In the genomic region with DNA sequence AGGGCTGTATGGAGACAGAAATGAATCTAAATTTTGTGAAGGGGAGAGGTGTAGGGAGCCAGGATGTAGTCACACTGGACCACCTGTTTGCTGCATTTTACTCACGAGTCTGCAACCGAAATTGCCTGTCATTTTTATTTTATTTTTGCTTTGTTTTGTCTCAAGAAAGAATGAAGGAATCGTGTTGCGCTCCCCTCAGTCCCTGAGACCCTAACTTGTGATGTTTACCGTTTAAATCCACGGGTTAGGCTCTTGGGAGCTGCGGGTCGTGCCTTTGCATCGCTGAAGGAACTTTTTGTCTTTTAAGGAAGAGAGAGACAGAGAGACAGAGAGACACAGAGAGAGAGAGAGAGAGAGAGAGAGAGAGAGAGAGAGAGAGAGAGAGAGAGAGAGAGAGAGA, we compare ENCODE assay signal across 8 mouse cellular contexts.
DNase-seq lines count a peak whose midpoint lies in the region; ATAC-seq and TF ChIP-seq lines count a peak whose summit lies in the region.

No protein-coding gene starts in this region.

- no peak for TF ChIP-seq CTCF in kidney, postnatal 0 days (IDR thresholded peaks at IDR 0.05; ENCODE audit: low read depth)
- TF ChIP-seq CTCF in midbrain, postnatal 0 days (IDR thresholded peaks at IDR 0.05): no peak

- no peaks in the 10 kb centered on the region for H3K27me3 ChIP-seq in kidney, postnatal 0 days (ENCODE audit: insufficient read depth, low read length)
- H3K27me3 ChIP-seq in embryonic facial prominence, embryonic 15.5 days: no peaks in the 10 kb centered on the region
- no peaks in the 10 kb centered on the region for H3K27me3 ChIP-seq in hindbrain, embryonic 15.5 days
- no peaks in the 10 kb centered on the region for H3K27me3 ChIP-seq in midbrain, postnatal 0 days (ENCODE audit: insufficient read depth, low read length)

- peak overlapping the region; percentile 84; the same call in 1 of the 2 replicates for H3K27ac ChIP-seq in kidney, postnatal 0 days
- peak overlapping the region; percentile 98 for H3K27ac ChIP-seq in embryonic facial prominence, embryonic 15.5 days (replicated peaks)
- H3K27ac ChIP-seq in hindbrain, embryonic 15.5 days (replicated peaks): peak overlapping the region; percentile 98
- peak overlapping the region; percentile 98 for H3K27ac ChIP-seq in midbrain, postnatal 0 days (ENCODE audit: low read depth, low read length)

- H3K4me1 ChIP-seq in kidney, postnatal 0 days (replicated peaks; ENCODE audit: insufficient read depth, low read length): peaks cover 3% of the 10 kb centered on the region; the same call in 1 of the 2 replicates
- H3K4me1 ChIP-seq in embryonic facial prominence, embryonic 15.5 days: peaks cover 31% of the 10 kb centered on the region
- H3K4me1 ChIP-seq in hindbrain, embryonic 15.5 days (replicated peaks): peaks cover 21% of the 10 kb centered on the region
- peaks cover 10% of the 10 kb centered on the region; the same call in 1 of the 2 replicates for H3K4me1 ChIP-seq in midbrain, postnatal 0 days (ENCODE audit: insufficient read depth, low read length)

- H3K9me3 ChIP-seq in kidney, postnatal 0 days (replicated peaks; ENCODE audit: low read length): no peaks in the 10 kb centered on the region
- no peaks in the 10 kb centered on the region for H3K9me3 ChIP-seq in embryonic facial prominence, embryonic 15.5 days (replicated peaks)
- no peaks in the 10 kb centered on the region for H3K9me3 ChIP-seq in hindbrain, embryonic 15.5 days
- H3K9me3 ChIP-seq in midbrain, postnatal 0 days (ENCODE audit: low read length): no peaks in the 10 kb centered on the region

- H3K4me2 ChIP-seq in kidney, postnatal 0 days (ENCODE audit: low read length): peak overlapping the region; percentile 73
- H3K4me2 ChIP-seq in embryonic facial prominence, embryonic 15.5 days (replicated peaks): peak overlapping the region; percentile 53
- H3K4me2 ChIP-seq in hindbrain, embryonic 15.5 days: peak overlapping the region; percentile 86
- peak overlapping the region; percentile 68 for H3K4me2 ChIP-seq in midbrain, postnatal 0 days (ENCODE audit: low read depth, low read length, poor library complexity, severe bottlenecking)

- peak overlapping the region; percentile 55 for H3K4me3 ChIP-seq in kidney, postnatal 0 days (replicated peaks; ENCODE audit: low read depth, low read length)
- H3K4me3 ChIP-seq in embryonic facial prominence, embryonic 15.5 days (replicated peaks): peak overlapping the region; percentile 56
- peak overlapping the region; percentile 77 for H3K4me3 ChIP-seq in hindbrain, embryonic 15.5 days
- H3K4me3 ChIP-seq in midbrain, postnatal 0 days (ENCODE audit: low read depth, low read length): peak overlapping the region; percentile 66

- whole genome bisulfite sequencing in kidney, postnatal 0 days: 13% methylated on average over 9 of the region's 9 CpGs
- 4% methylated on average over 9 of the region's 9 CpGs for WGBS in embryonic facial prominence, embryonic 15.5 days
- 5% methylated on average over 9 of the region's 9 CpGs for WGBS in hindbrain, embryonic 15.5 days
- 2% methylated on average over 9 of the region's 9 CpGs for WGBS in midbrain, postnatal 0 days

- H3K9ac ChIP-seq in kidney, postnatal 0 days (ENCODE audit: low read depth, low read length): peak overlapping the region; percentile 71
- peak overlapping the region; percentile 83 for H3K9ac ChIP-seq in embryonic facial prominence, embryonic 15.5 days
- peak overlapping the region; percentile 91 for H3K9ac ChIP-seq in hindbrain, embryonic 15.5 days
- H3K9ac ChIP-seq in midbrain, postnatal 0 days (replicated peaks; ENCODE audit: low read length, poor library complexity, severe bottlenecking): peak overlapping the region; percentile 99

- no peak for ATAC-seq in kidney, postnatal 0 days (replicated peaks; ENCODE audit: low FRiP score, low read depth)
- ATAC-seq in embryonic facial prominence, embryonic 15.5 days (ENCODE audit: insufficient number of reproducible peaks, low FRiP score, low TSS enrichment, low read depth): no peak
- ATAC-seq in hindbrain, embryonic 15.5 days (ENCODE audit: low FRiP score, low read depth): no peak
- ATAC-seq in midbrain, postnatal 0 days (ENCODE audit: low FRiP score): no peak
- no peak for ATAC-seq in megakaryocyte-erythroid progenitor cell, adult 5-6 weeks (replicated peaks; ENCODE audit: low FRiP score, low TSS enrichment, poor library complexity, severe bottlenecking)

- no peaks in the 10 kb centered on the region for H3K36me3 ChIP-seq in kidney, postnatal 0 days (ENCODE audit: insufficient read depth, low read length)
- H3K36me3 ChIP-seq in embryonic facial prominence, embryonic 15.5 days: peaks cover 4% of the 10 kb centered on the region; the same call in 1 of the 2 replicates
- H3K36me3 ChIP-seq in hindbrain, embryonic 15.5 days: no peaks in the 10 kb centered on the region
- H3K36me3 ChIP-seq in midbrain, postnatal 0 days (ENCODE audit: insufficient read depth, low read length): peaks cover 3% of the 10 kb centered on the region; the same call in 1 of the 2 replicates

- DNase-seq in kidney, postnatal 0 days (ENCODE audit: low spot score): no peak
- DNase-seq in kidney, postnatal 10 days: no peak
- no peak for DNase-seq in midbrain, postnatal 0 days (ENCODE audit: low spot score)
- no peak for DNase-seq in kidney, adult 9 months
- DNase-seq in layer of hippocampus, adult 8-10 months (ENCODE audit: low spot score in 2 of 2): no peak
